Mouse (Mus musculus) ES-Bruce4 (cell line): ENCODE results near the gene Hdac4.

Source experiments
- CTCF ChIP-seq: IDR thresholded peaks from one replicate; pipeline ENCODE4 v1.8.1; 2011; ENCODE audit warnings: low read depth, low read length
- EP300 ChIP-seq: IDR thresholded peaks from 2 replicates; pipeline ENCODE4 v1.6.1; 2011; ENCODE audit warnings: low read depth, low read length; ENCODE audit not compliant: insufficient read depth
- POLR2A ChIP-seq: IDR thresholded peaks from one replicate; pipeline ENCODE4 v1.8.1; 2011; ENCODE audit warnings: low read length; ENCODE audit not compliant: insufficient read depth

GRCm38 (mm10) chr1:92127785-92128184 is 67.7 kb downstream of the Hdac4 start:
- TF ChIP-seq CTCF, result no peak
- no peak for TF ChIP-seq POLR2A
- TF ChIP-seq EP300, result no peak
